8 mouse cellular contexts compared by ENCODE assay signal in genomic region chrX:100739443-100739842, GRCm38 (mm10). TPM values are rescaled to one million over a fixed set of nuclear protein-coding genes. Genes with fewer than 3 reads are reported as not detected.
DNase-seq lines count a peak whose midpoint lies in the region; ATAC-seq lines count a peak whose summit lies in the region.

No protein-coding gene starts in this region.

- no peaks in the 10 kb centered on the region for H3K4me1 ChIP-seq in lung, embryonic 15.5 days
- H3K4me1 ChIP-seq in intestine, embryonic 15.5 days (replicated peaks) = no peaks in the 10 kb centered on the region
- no peaks in the 10 kb centered on the region for H3K4me1 ChIP-seq in neural tube, embryonic 14.5 days (ENCODE audit: control insufficient read depth, insufficient read depth, low read length)

- peak; percentile 14 to 23 for DNase-seq in cerebellum, adult 18-20 months
- DNase-seq in cerebellum, adult 11-12 months = no peak
- no peak for DNase-seq in lung, postnatal 25 days (ENCODE audit: low spot score)
- DNase-seq in adrenal gland, postnatal 4 days (ENCODE audit: low spot score in 2 of 2) = no peak
- no peak for DNase-seq in ovary, postnatal 36 days (ENCODE audit: low spot score)

- no peaks in the 10 kb centered on the region for H3K9me3 ChIP-seq in lung, embryonic 15.5 days
- H3K9me3 ChIP-seq in intestine, embryonic 15.5 days = no peaks in the 10 kb centered on the region
- no peaks in the 10 kb centered on the region for H3K9me3 ChIP-seq in neural tube, embryonic 14.5 days (ENCODE audit: control insufficient read depth, low read length)

- WGBS in lung, embryonic 15.5 days = 32% methylated on average over 10 of the region's 10 CpGs
- 40% methylated on average over 10 of the region's 10 CpGs for WGBS in intestine, embryonic 15.5 days
- WGBS in neural tube, embryonic 14.5 days = 30% methylated on average over 10 of the region's 10 CpGs

- no peaks in the 10 kb centered on the region for H3K36me3 ChIP-seq in lung, embryonic 15.5 days
- no peaks in the 10 kb centered on the region for H3K36me3 ChIP-seq in intestine, embryonic 15.5 days
- H3K36me3 ChIP-seq in neural tube, embryonic 14.5 days (ENCODE audit: control insufficient read depth, insufficient read depth, low read length) = no peaks in the 10 kb centered on the region

- peak overlapping the region; percentile 25 for H3K4me3 ChIP-seq in lung, embryonic 15.5 days
- peak overlapping the region; percentile 19; the same call in 1 of the 2 replicates for H3K4me3 ChIP-seq in intestine, embryonic 15.5 days (replicated peaks)
- H3K4me3 ChIP-seq in neural tube, embryonic 14.5 days (ENCODE audit: low read depth, low read length) = peak overlapping the region; percentile 32

- H3K27me3 ChIP-seq in lung, embryonic 15.5 days = peaks cover 14% of the 10 kb centered on the region
- H3K27me3 ChIP-seq in intestine, embryonic 15.5 days (replicated peaks) = 0 out of 2 replicates have a peak, but pooled peaks cover 2% of the 10 kb centered on the region
- no peaks in the 10 kb centered on the region; the same call in 1 of the 2 replicates for H3K27me3 ChIP-seq in neural tube, embryonic 14.5 days (ENCODE audit: control insufficient read depth, insufficient read depth, low read length)

- no peak overlapping the region for H3K9ac ChIP-seq in lung, embryonic 15.5 days
- H3K9ac ChIP-seq in intestine, embryonic 15.5 days = no peak overlapping the region
- H3K9ac ChIP-seq in neural tube, embryonic 14.5 days (replicated peaks; ENCODE audit: low read depth, low read length) = peak overlapping the region; percentile 28; the same call in 1 of the 2 replicates

- H3K27ac ChIP-seq in lung, embryonic 15.5 days = no peak overlapping the region
- H3K27ac ChIP-seq in intestine, embryonic 15.5 days = no peak overlapping the region
- no peak overlapping the region for H3K27ac ChIP-seq in neural tube, embryonic 14.5 days (ENCODE audit: low read depth, low read length)

- ATAC-seq in lung, embryonic 15.5 days (ENCODE audit: borderline replicate concordance, extremely low read depth, low FRiP score, low TSS enrichment) = no peak
- ATAC-seq in intestine, embryonic 15.5 days = peak; percentile 47; the same call in 1 of the 2 replicates
- ATAC-seq in neural tube, embryonic 14.5 days (ENCODE audit: low read depth) = peak; percentile 84

- peak overlapping the region; percentile 52 for H3K4me2 ChIP-seq in lung, embryonic 15.5 days
- H3K4me2 ChIP-seq in intestine, embryonic 15.5 days (replicated peaks) = peak overlapping the region; percentile 54
- H3K4me2 ChIP-seq in neural tube, embryonic 14.5 days (ENCODE audit: low read depth, low read length) = peak overlapping the region; percentile 46; the same call in 1 of the 2 replicates

RNA-seq across cellular contexts. Expression of gene Gdpd2, which starts 9.8 kb away (rescaled TPM):
- 0.29 and 0.44 TPM in 2 replicates for polyA plus RNA-seq in lung, embryonic 15.5 days (2015; fragmentation: Nextera tagmentation; extraction: Ambion mirVana)
- 0.50 and 1.3 TPM in 2 replicates for polyA plus RNA-seq in intestine, embryonic 15.5 days (2015; fragmentation: Nextera tagmentation; extraction: Ambion mirVana)
- polyA plus RNA-seq in neural tube, embryonic 14.5 days (2014; fragmentation: Nextera tagmentation; extraction: Ambion mirVana) = 40.8 and 43.5 TPM in 2 replicates
- total RNA-seq in adrenal gland, postnatal 4 days (2021) = 1 to 10 TPM; 2.8 to 3.1 TPM

RNA-seq across cellular contexts. Expression of gene Dlg3, which starts 28.1 kb away (rescaled TPM):
- 2.7 and 4.0 TPM in 2 replicates for polyA plus RNA-seq in lung, embryonic 15.5 days (2015; fragmentation: Nextera tagmentation; extraction: Ambion mirVana)
- 2.5 and 3.0 TPM in 2 replicates for polyA plus RNA-seq in intestine, embryonic 15.5 days (2015; fragmentation: Nextera tagmentation; extraction: Ambion mirVana)
- 11.9 and 12.9 TPM in 2 replicates for polyA plus RNA-seq in neural tube, embryonic 14.5 days (2014; fragmentation: Nextera tagmentation; extraction: Ambion mirVana)
- 10 to 100 TPM; 33.8 to 35.1 TPM for total RNA-seq in adrenal gland, postnatal 4 days (2021)

Comparison
In these comparisons a context has a peak if more than half of its experiments do, and no peak if none do; other contexts are left out.
1. DNase-seq: peak in cerebellum, adult 18-20 months (2 of 2); none in cerebellum, adult 11-12 months (single experiment), lung, postnatal 25 days (single experiment), adrenal gland, postnatal 4 days (0 of 2) and ovary, postnatal 36 days (single experiment).
2. RNA of gene Gdpd2, which starts 9.8 kb away (polyA plus RNA-seq): 40.8 to 43.5 TPM in neural tube, embryonic 14.5 days; 0.50 to 1.3 TPM in intestine, embryonic 15.5 days and 0.29 to 0.44 TPM in lung, embryonic 15.5 days; every median in the first group is over 10 times any median in the second.
3. Peak in every context shown above with its lines, with median percentiles within 50 percentile points of each other: H3K4me2 ChIP-seq and H3K4me3 ChIP-seq.